Mouse (Mus musculus) neural tube, embryonic 13.5 days (tissue): ENCODE results near the gene Wdfy2. TPM values are rescaled to one million over a fixed set of nuclear protein-coding genes. Genes with fewer than 3 reads are reported as not detected.
"Not testable (repeated sequence)": the region's sequence is repeated elsewhere in the genome, so short reads cannot be mapped to it uniquely, and the experiment has no call there.

ENCODE experiments used
- ATAC-seq: fragments of 200-750 bp; cut with Nextera tagmentation; 2 replicates; pipeline ENCODE4 v1.8.0; 2017; ENCODE audit warnings: low read depth, mild to moderate bottlenecking, moderate TSS enrichment, moderate library complexity
- H3K27ac ChIP-seq: fragments of 300-500 bp; sonication (generic); replicated peaks from 2 replicates; pipeline ENCODE4 v1.5.1; 2015; ENCODE audit warnings: moderate library complexity, mild to moderate bottlenecking, inconsistent platforms
- H3K27me3 ChIP-seq: fragments of 300-500 bp; sonication (generic); 2 replicates; pipeline ENCODE4 v1.6.1; 2015; ENCODE audit warnings: mild to moderate bottlenecking, inconsistent platforms
- H3K36me3 ChIP-seq: fragments of 300-500 bp; sonication (generic); 2 replicates; pipeline ENCODE4 v1.6.1; 2015; ENCODE audit warnings: mild to moderate bottlenecking, inconsistent platforms
- H3K4me1 ChIP-seq: fragments of 300-500 bp; sonication (generic); replicated peaks from 2 replicates; pipeline ENCODE4 v1.6.1; 2015; ENCODE audit warnings: inconsistent platforms
- H3K4me2 ChIP-seq: fragments of 300-500 bp; sonication (generic); 2 replicates; pipeline ENCODE4 v1.6.1; 2015; ENCODE audit warnings: inconsistent platforms, mild to moderate bottlenecking, moderate library complexity
- H3K4me3 ChIP-seq: fragments of 300-500 bp; sonication (generic); 2 replicates; pipeline ENCODE4 v1.5.1; 2015; ENCODE audit warnings: mild to moderate bottlenecking, inconsistent platforms
- H3K9ac ChIP-seq: fragments of 300-500 bp; sonication (generic); 2 replicates; pipeline ENCODE4 v1.6.1; 2015; ENCODE audit warnings: moderate library complexity, mild to moderate bottlenecking, inconsistent platforms
- H3K9me3 ChIP-seq: fragments of 300-500 bp; sonication (generic); 2 replicates; pipeline ENCODE4 v1.6.1; 2016; ENCODE audit warnings: inconsistent platforms
- WGBS: fragments of 180-500 bp; shearing (Covaris S2); methylation state at CpG from one replicate; pipeline ENCODE4 v1.1.7; 2015; 5-methylcytosine and 5-hydroxymethylcytosine counted together
- polyA plus RNA-seq: library from polyadenylated mRNA; unstranded; fragments of >200 nt; fragmentation: Nextera tagmentation; extraction: Ambion mirVana; gene quantifications from 2 replicates; pipeline ENCODE4 v1.2.1, GENCODE M21; 2015

Wdfy2 gene
- polyA plus RNA-seq, 1 experiment from 2014 or later, result 8.7 TPM

DNA sequence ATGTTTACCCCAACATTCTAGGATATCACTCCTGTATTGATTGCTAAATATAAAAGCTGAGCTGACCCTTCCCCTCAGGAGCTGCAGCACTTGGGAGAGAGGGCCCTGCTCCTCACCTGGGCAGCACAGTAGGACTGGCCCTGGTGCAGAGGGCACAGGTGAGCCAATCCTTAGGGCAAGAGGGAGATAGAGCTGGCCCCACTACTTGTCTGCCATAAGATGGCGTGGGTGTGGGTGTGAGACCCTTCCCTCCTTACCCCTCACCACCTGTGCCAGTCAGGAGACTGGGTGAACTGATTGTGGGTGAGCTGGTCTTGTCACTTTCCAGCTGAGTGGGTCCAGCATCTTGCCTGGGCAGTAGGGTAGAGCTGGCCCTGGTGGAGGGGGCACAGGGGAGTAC, 47.2 kb downstream of the Wdfy2 start:
- ATAC-seq, result no peak
- H3K9ac ChIP-seq, result no peak overlapping the region
- WGBS, result 94% methylated on average over 1 of the region's 1 CpGs

GRCm38 (mm10) chr14:62885146-62885545, 47.7 kb downstream of the Wdfy2 start:
- Histone ChIP-seq H3K9me3 (no peaks in the 10 kb centered on the region), H3K27me3 (no peaks in the 10 kb centered on the region), H3K27ac (no peak overlapping the region), H3K4me2 (no peak overlapping the region), H3K36me3 (no peaks in the 10 kb centered on the region), H3K4me1 (peaks cover 30% of the 10 kb centered on the region), H3K9ac (no peak overlapping the region), H3K4me3 (no peak overlapping the region)
- WGBS, result 100% methylated on average over 2 of the region's 2 CpGs
- ATAC-seq, result no peak

More for the DNA sequence above, 47.2 kb downstream of the Wdfy2 start:
- no peak overlapping the region for H3K4me2 ChIP-seq
- no peaks in the 10 kb centered on the region for H3K9me3 ChIP-seq
- H3K4me1 ChIP-seq, result peaks cover 35% of the 10 kb centered on the region
- no peak overlapping the region for H3K4me3 ChIP-seq
- no peaks in the 10 kb centered on the region for H3K27me3 ChIP-seq
- no peak overlapping the region for H3K27ac ChIP-seq
- H3K36me3 ChIP-seq, result no peaks in the 10 kb centered on the region

GRCm38 (mm10) chr14:62891401-62891800, 53.9 kb downstream of the Wdfy2 start:
- Histone ChIP-seq H3K27ac (no peak overlapping the region), H3K4me2 (no peak overlapping the region), H3K9ac (no peak overlapping the region), H3K27me3 (no peaks in the 10 kb centered on the region), H3K9me3 (no peaks in the 10 kb centered on the region), H3K36me3 (no peaks in the 10 kb centered on the region), H3K4me1 (peaks cover 15% of the 10 kb centered on the region), H3K4me3 (no peak overlapping the region)
- no peak for ATAC-seq
- 92% methylated on average over 3 of the region's 3 CpGs for WGBS

DNA sequence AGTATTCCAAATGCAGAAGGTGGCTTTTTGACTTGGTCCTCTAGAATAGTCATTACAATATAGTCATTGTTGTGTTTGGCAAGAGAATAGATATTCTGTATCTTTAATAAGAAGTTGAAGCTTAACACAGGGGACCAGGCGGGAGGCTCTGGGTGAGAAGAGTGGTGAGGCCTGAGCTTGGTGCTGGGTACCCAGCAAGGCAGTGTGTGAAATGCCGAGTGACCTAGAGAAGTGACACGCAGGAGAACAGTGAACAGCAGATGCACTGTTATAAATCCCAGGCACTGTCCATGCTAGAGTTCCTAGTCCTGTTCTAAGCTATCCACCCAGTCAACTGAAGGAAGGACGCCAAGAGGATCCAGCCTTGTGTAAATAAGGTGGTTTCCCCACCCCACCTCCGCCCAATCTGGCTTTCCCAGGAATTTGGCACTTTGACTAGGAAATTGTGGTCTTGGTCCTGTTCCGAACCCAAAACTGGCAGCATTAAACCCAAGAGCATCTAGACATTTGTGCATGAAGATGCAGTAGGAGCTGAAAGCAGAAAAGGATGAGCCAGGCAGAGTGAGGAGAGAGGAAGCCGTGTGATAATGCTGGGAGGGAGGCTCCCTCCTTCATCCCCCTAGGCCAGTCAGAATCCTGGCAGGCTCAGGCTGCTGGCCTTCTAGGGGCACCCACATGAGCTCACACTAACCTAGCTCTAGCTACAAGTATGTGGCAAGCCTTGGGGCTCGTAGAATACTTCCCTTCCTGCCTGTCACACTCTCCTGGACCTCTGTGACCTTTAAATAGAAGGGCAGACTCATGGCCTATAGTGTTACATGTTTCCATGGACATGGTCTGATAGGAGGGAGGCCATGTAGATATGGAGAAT, 55.5 kb downstream of the Wdfy2 start:
- no peak for ATAC-seq
- Histone ChIP-seq H3K27me3 (no peaks in the 10 kb centered on the region), H3K4me2 (no peak overlapping the region), H3K9me3 (no peaks in the 10 kb centered on the region), H3K27ac (no peak overlapping the region), H3K36me3 (no peaks in the 10 kb centered on the region), H3K9ac (no peak overlapping the region), H3K4me3 (no peak overlapping the region), H3K4me1 (peaks cover 19% of the 10 kb centered on the region)
- WGBS, result 73% methylated on average over 8 of the region's 8 CpGs

DNA sequence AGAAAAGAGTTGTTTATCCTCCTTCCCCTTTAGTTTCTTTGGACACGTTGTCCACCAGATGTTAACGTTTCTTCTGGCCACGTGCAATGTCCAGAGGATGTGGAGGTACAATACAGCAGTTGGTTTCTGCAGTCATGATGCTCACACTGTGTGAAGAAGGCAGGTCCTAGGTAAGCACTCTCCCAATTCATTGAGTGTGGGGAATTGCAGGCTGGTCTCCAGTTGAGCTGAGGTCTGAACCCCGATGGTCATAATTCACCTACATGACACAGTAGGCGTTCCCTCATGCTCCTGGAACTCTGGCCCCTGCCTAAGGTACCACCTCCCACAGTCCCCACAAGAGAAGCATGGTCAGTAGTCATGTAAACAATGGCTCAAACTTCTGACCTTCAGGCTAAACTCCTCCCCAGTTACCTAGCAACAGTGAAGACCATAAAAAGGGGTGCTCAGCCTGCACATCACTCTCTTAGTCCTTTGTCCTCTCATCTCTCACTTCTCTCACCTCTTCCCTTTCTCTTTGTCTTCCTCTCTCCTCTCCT, 56.2 kb downstream of the Wdfy2 start:
- not testable (repeated sequence) for H3K36me3 ChIP-seq, H3K9ac ChIP-seq, H3K27ac ChIP-seq, H3K9me3 ChIP-seq, H3K4me3 ChIP-seq, ATAC-seq, H3K27me3 ChIP-seq, H3K4me2 ChIP-seq
- 45% methylated on average over 5 of the region's 5 CpGs for WGBS
- peaks cover 19% of the 10 kb centered on the region for H3K4me1 ChIP-seq

GRCm38 (mm10) chr14:62894924-62895840, 57.7 kb downstream of the Wdfy2 start:
- Histone ChIP-seq H3K36me3 (no peaks in the 10 kb centered on the region), H3K4me2 (no peak overlapping the region), H3K4me3 (no peak overlapping the region), H3K27me3 (no peaks in the 10 kb centered on the region), H3K9me3 (no peaks in the 10 kb centered on the region), H3K27ac (no peak overlapping the region), H3K9ac (no peak overlapping the region), H3K4me1 (peaks cover 19% of the 10 kb centered on the region)
- ATAC-seq, result no peak
- WGBS, result 92% methylated on average over 8 of the region's 8 CpGs

DNA sequence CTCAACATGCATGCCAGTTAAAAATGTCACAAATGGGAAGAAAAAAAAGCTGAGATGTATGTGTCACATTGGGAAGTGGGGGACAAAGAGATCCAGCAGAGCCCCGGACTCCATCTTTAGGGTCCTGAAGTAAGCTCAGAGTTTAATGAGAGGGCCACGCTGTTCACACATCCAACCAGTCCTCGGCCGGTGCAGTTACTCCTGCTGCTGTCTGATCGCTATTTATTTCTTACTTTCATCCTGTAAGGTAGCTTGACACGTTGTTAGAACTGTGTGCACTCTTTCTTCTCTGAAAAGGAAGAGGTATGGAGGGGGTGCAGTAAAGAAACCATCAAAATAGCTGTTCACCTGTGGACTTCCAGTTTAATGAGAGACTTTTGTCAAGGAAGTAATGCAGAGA, 60.6 kb downstream of the Wdfy2 start:
- Histone ChIP-seq H3K4me3 (no peak overlapping the region), H3K27me3 (no peaks in the 10 kb centered on the region), H3K27ac (no peak overlapping the region), H3K9ac (no peak overlapping the region), H3K4me1 (peaks cover 15% of the 10 kb centered on the region), H3K9me3 (no peaks in the 10 kb centered on the region), H3K36me3 (no peaks in the 10 kb centered on the region), H3K4me2 (no peak overlapping the region)
- WGBS, result 78% methylated on average over 6 of the region's 6 CpGs
- ATAC-seq, result no peak

DNA sequence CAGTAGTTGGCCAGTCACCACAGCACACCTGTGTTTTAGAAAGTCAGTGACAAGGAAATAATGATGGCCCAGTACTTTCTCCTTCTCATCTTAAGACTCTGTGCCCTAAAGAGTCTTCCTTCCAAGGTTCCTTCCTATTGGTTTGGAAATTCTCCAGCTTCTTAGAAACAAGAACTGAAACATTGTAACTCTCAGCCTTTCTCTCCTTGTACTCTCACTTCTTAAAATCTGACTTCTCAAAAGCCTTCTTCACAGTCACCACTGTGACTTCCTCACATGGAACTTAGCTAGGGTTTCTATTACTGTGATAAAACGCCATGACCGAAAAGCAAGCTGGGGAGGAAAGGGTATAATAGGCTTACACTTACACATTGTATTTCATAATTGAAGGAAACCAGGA, 70.4 kb downstream of the Wdfy2 start:
- H3K4me1 ChIP-seq, result peaks cover 22% of the 10 kb centered on the region
- H3K4me2 ChIP-seq, result no peak overlapping the region
- H3K4me3 ChIP-seq, result no peak overlapping the region
- H3K9me3 ChIP-seq, result no peaks in the 10 kb centered on the region
- 95% methylated on average over 2 of the region's 2 CpGs for WGBS
- no peak overlapping the region for H3K27ac ChIP-seq
- no peaks in the 10 kb centered on the region for H3K36me3 ChIP-seq
- no peak for ATAC-seq
- no peak overlapping the region for H3K9ac ChIP-seq
- H3K27me3 ChIP-seq, result no peaks in the 10 kb centered on the region

GRCm38 (mm10) chr14:62908550-62908949, 71.1 kb downstream of the Wdfy2 start:
- H3K27me3 ChIP-seq, result no peaks in the 10 kb centered on the region
- WGBS, result 82% methylated on average over 5 of the region's 5 CpGs
- H3K36me3 ChIP-seq, result no peaks in the 10 kb centered on the region
- H3K4me1 ChIP-seq, result peaks cover 22% of the 10 kb centered on the region
- no peaks in the 10 kb centered on the region for H3K9me3 ChIP-seq
- H3K27ac ChIP-seq, result no peak overlapping the region
- ATAC-seq, result no peak
- no peak overlapping the region for H3K4me3 ChIP-seq
- no peak overlapping the region for H3K4me2 ChIP-seq
- no peak overlapping the region for H3K9ac ChIP-seq

GRCm38 (mm10) chr14:62910859-62911258, 73.4 kb downstream of the Wdfy2 start:
- WGBS, result 75% methylated on average over 4 of the region's 4 CpGs
- Histone ChIP-seq H3K9me3 (no peaks in the 10 kb centered on the region), H3K4me2 (no peak overlapping the region), H3K4me1 (peaks cover 22% of the 10 kb centered on the region), H3K36me3 (no peaks in the 10 kb centered on the region), H3K27ac (no peak overlapping the region), H3K9ac (no peak overlapping the region), H3K27me3 (no peaks in the 10 kb centered on the region), H3K4me3 (no peak overlapping the region)
- no peak for ATAC-seq

DNA sequence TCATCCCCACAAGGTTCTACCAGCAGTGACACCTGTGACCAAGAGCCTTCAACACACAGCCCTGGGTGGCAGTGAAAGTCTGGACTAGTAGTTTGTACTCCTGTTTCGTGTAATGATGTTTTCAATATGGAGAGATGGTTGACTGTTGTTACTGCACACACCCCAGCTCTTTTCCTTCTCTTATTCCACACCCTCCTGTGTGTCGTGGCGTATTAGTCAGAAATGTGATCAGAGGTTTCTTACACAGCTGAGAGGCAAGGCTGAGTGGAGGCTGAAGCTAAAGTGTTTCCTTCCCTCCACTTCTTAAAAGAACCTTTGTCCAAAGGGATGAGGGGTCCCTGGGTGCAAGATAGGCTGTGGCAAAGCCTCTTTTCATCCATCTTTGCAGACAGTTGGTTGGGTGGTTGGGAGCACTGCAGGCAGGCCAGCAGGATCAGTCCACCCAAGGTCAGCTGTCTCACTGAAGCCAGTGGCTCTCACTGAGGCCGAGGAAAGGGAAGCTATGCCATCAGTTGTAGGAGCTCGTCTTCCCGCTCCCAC, 77.7 kb downstream of the Wdfy2 start:
- no peak for ATAC-seq
- 0 out of 2 replicates have a peak, but pooled peaks cover 1% of the 10 kb centered on the region for H3K4me1 ChIP-seq
- WGBS, result 86% methylated on average over 6 of the region's 6 CpGs

More for the DNA sequence above, 77.7 kb downstream of the Wdfy2 start:
- Histone ChIP-seq H3K27me3 (no peaks in the 10 kb centered on the region), H3K9me3 (no peaks in the 10 kb centered on the region), H3K4me2 (no peak overlapping the region), H3K27ac (no peak overlapping the region), H3K9ac (no peak overlapping the region), H3K36me3 (no peaks in the 10 kb centered on the region), H3K4me3 (no peak overlapping the region)
